Mouse (Mus musculus): ENCODE measurements at regions not wholly inside any gene's neighbourhood (a gene's known extent, or its start where the extent isn't known, plus 50 kb on each side); places are given as distances from the start of the nearest gene placed in this dataset.
"Not testable (repeated sequence)": the region's sequence is repeated elsewhere in the genome, so short reads cannot be mapped to it uniquely, and the experiment has no call there.

DNA sequence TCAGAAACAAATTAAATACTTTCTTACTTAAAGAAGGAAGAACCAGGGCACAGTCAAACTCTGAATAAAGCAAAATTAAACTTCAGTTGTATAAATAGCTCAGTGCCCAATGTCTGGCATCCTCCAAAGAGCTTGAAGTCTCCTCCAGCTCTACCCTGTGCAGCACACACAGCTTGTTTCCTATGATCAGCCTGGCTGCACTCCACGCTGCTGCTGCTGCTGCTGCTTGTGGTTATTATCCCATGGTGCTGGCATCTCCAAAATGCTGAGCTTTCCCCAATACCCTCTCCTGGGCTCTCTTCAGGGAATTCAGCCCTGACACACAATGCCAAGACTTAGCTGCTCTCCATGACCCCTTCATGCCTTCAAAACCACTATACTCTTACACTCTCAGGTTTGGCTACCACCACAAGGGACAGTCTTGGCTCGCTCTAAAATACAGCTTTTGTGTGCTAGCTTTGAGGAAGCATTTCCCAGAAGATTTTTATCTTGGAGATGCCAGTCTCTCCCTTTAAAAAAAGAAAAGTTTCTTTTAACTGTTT lies 121.0 kb downstream of the Rab10 start:
- ATAC-seq (replicated peaks; ENCODE audit: low FRiP score, poor library complexity, severe bottlenecking), result not testable (repeated sequence)

DNA sequence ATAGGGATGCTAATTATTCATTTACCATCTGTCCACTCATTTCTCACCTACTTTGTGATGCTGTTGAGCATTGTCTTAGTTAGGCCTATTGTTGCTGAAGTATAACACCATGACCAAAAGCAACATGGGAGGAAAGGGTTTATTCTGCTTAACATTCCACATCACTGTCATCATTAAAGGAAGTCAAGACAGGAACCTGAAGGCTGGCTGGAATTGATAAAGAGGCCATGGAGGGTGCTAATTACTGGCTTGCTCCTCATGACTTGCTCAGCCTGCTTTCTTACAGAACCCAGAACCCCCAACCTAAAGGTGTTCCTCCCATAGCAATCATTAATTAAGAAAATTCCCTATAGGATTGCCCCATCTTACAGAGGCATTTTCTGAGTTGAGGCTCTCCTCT lies 121.6 kb downstream of the Rab10 start:
- no peak for ATAC-seq (replicated peaks; ENCODE audit: low FRiP score, poor library complexity, severe bottlenecking)

DNA sequence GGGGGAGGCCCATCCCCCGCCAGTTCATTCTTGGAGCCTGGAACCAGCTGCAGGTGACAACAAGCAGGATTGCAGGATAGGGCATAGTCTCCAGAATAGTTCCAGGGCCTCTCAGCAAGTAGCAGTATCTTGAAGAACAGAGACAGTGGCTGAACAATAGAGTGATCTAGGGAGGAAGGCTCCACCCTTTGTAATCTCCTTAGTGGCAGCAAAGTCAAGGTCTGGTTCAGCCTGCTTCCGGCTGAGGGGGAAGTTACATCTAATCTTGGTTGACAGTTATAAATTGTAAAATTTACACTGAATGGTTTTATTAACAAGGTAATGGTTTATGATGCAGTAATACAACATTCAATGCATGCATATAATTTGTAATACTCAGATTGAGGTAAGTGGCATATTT lies 136.4 kb downstream of the Rab10 start:
- ATAC-seq (replicated peaks; ENCODE audit: low FRiP score, poor library complexity, severe bottlenecking), result no peak

- ATAC-seq (replicated peaks; ENCODE audit: low FRiP score, poor library complexity, severe bottlenecking), result not testable (repeated sequence)
Observed at GRCm38 (mm10) chr12:3169705-3170287, 140.0 kb downstream of the Rab10 start.

DNA sequence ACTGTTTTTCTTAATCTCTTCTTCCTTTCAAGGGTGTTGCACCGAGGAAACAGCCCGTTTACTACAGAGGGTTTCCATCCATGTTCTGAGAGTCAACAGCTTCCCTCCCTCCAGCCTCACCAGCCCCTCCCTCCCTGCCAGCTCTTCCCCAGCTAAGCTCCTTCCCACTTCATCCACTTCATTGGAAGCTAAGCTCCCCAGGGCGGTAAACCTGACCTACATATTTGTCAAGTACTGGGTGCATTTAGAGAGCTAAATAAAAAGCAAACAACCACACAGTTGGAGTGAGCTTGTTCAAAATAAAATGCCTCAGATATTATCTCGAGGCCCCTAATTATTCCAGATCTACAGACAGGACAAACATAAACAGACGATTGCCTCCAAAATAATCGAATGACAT lies 148.1 kb downstream of the Rab10 start:
- ATAC-seq (replicated peaks; ENCODE audit: low FRiP score, poor library complexity, severe bottlenecking), result not testable (repeated sequence)

- not testable (repeated sequence) for ATAC-seq (replicated peaks; ENCODE audit: low FRiP score, poor library complexity, severe bottlenecking)
Observed at GRCm38 (mm10) chr12:3158771-3159170, 151.0 kb downstream of the Rab10 start.

DNA sequence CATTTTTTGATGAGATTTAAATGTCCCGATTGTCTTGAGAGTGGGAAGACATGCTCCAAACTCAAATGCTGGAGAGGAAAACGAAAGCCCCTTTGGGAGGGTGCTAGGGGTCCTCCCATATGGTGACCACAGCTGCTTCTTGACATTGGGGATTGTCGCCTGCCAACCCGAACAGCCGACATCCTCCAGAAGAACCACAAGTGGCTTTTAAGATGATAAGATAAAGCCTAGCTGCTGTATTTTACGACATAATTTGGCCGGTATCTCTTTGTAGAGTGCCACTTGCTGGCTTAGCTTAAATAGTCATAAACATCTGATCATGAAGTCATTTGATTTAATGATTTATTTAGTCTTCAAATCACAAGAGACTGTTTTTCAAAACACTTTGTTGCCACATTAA lies 156.1 kb downstream of the Rab10 start:
- not testable (repeated sequence) for ATAC-seq (replicated peaks; ENCODE audit: low FRiP score, poor library complexity, severe bottlenecking)

DNA sequence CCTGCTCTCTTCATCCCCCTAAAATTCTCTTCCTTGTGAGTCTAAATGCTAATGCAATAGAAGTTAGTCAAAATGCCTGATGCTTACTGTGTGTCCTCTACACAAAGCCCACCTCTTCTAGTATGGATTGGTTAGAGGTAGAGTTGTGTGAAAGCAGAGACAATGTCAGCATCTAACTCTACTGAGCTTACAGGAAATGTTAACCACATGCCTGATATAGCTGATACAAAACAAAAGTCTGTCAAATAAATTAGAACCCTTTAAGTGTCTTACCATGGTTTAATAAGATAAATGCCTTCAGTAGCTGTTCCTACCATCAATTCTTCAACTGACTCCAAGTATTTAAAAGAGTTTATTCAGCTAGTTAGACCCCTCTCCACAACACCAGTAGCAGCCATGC lies 177.2 kb downstream of the Rab10 start:
- not testable (repeated sequence) for ATAC-seq (replicated peaks; ENCODE audit: low FRiP score, poor library complexity, severe bottlenecking)

DNA sequence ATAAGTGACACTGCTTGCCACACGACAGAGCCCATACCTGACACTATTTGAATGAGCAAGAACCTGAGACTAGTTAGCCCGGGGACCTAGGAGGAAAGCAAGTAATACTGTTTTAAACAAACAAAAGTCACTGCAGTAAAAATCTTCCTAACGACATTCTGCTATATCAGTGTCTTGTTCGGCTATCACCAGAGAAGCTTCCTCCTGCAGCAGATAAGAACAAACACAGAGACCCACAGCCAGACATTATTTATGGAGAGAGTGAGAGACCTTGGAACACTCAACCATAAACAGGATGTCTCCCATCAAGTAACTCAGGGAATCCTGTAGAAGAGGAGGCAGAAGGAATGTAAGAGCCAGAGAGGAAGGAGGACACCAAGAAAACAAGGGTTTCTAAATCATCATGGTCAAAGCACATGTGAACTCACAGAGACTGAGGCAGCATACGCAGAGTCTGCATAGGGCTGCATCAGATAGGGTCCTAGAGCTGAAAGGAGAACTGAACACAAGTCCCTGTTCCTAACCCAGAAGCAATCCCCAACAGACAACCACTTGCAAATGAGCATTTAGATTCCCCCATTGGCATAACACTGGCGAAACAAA lies 178.5 kb downstream of the Rab10 start:
- ATAC-seq (replicated peaks; ENCODE audit: low FRiP score, poor library complexity, severe bottlenecking), result not testable (repeated sequence)

- ATAC-seq (replicated peaks; ENCODE audit: low FRiP score, poor library complexity, severe bottlenecking), result not testable (repeated sequence)
Observed at GRCm38 (mm10) chr12:3127336-3127735, 182.4 kb downstream of the Rab10 start.

- no peak for ATAC-seq (replicated peaks; ENCODE audit: low FRiP score, poor library complexity, severe bottlenecking)
Observed at GRCm38 (mm10) chr12:3124036-3124435, 185.7 kb downstream of the Rab10 start.

- ATAC-seq (replicated peaks; ENCODE audit: low FRiP score, poor library complexity, severe bottlenecking), result not testable (repeated sequence)
Observed at GRCm38 (mm10) chr12:3110589-3110988, 199.2 kb downstream of the Rab10 start.

DNA sequence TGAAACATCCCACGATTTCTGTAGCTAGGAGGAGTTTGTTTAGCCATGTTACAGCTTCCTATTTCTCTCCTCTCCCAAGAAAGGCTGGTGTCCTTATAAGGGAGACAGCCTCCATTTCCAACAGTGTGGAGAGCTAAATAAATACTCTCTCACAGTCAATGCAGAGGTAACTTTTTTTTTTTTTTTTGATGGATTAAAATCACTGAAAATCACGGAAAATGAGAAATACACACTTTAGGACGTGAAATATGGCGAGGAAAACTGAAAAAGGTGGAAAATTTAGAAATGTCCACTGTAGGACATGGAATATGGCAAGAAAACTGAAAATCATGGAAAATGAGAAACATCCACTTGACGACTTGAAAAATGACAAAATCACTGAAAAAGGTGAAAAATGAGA lies 200.1 kb downstream of the Rab10 start:
- not testable (repeated sequence) for ATAC-seq (replicated peaks; ENCODE audit: low FRiP score, poor library complexity, severe bottlenecking)

DNA sequence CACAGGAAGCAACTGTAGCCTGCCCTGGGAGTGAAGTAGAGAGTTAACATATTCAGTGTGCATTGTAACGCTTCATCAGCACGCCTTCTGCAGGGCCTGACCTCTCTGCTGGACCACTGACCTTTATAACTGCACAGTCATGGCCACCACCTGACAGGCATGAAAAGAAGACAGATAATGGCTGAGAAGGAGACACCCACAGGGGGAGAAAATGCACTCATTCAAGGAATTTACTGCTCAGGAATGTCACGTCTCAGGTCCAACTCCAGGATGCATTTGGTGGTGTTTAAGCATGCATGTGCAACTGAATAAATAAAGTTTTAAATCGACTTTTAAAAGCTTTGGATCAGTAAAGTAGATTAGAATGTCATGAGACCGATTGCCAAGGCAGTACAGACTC lies 207.8 kb downstream of the Rab10 start:
- not testable (repeated sequence) for ATAC-seq (replicated peaks; ENCODE audit: low FRiP score, poor library complexity, severe bottlenecking)

GRCm38 (mm10) chr12:3098175-3098574 lies 211.6 kb downstream of the Rab10 start:
- ATAC-seq (replicated peaks; ENCODE audit: low FRiP score, poor library complexity, severe bottlenecking), result peak; percentile 60; the same call in 1 of the 2 replicates

DNA sequence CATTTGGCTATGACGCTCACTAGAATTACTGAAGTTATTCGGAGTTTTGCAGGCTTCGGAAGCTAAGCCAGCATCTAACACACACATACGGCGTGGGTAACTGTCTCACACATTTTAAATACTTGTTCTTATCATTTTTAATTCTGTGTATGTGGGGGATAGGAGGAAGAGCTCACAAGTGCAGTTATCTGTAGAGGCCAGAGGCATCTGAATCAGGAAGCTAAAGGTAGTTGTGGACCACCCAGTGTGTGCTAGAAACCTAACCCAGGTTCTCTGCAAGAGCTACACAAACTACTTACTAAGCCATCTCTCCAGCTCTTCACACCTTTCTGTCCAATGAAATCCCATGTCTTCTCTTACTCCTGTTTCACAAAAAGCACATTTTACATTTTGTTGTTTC lies 215.3 kb downstream of the Rab10 start:
- no peak for ATAC-seq (replicated peaks; ENCODE audit: low FRiP score, poor library complexity, severe bottlenecking)

- ATAC-seq (replicated peaks; ENCODE audit: low FRiP score, poor library complexity, severe bottlenecking), result not testable (repeated sequence)
Observed at GRCm38 (mm10) chr12:3092974-3093373, 216.8 kb downstream of the Rab10 start.

GRCm38 (mm10) chr12:3049546-3049945 lies 260.2 kb downstream of the Rab10 start:
- ATAC-seq (replicated peaks; ENCODE audit: low FRiP score, poor library complexity, severe bottlenecking), result not testable (repeated sequence)

DNA sequence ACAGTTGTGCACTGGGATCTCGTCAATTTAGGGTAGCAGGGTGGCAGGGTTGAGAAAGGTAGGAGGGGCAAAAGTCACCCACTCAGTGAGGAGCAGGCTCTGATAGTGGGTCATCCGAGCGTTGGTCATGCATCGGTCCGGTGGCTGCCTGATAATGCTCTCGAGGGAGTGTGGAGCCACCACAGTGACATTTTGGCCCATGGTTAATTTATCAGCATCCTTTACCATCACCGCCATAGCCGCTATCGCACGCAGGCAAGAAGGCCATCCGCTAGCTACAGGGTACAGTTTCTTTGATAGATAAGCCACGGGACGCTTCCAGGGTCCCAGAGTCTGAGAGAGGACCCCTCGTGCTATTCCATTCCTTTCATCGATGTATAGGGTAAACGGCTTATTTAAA lies 291.3 kb downstream of the Rab10 start:
- not testable (repeated sequence) for ATAC-seq (replicated peaks; ENCODE audit: low FRiP score, poor library complexity, severe bottlenecking)

DNA sequence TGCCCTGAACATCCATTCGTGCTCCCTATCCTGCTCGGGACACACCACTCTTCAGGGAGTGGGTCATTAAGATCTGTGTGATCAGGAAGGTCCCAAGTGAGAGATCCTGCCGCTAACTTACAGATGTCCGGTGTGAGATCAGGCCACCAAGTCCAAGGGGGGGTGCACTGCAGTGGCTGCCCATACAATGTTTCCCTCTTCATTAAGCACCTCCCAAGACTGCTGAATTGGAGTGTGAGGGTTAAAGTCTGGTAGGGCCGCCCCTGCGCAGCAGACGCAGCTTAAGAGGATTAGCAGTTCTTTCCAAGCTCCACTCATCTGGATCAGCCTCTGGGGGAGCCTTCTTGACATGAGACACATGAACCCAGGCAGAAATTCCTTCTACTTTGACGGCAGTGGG lies 293.0 kb downstream of the Rab10 start:
- not testable (repeated sequence) for ATAC-seq (replicated peaks; ENCODE audit: low FRiP score, poor library complexity, severe bottlenecking)

Measured in erythroblast, adult 5-6 weeks (primary cell).